Mouse (Mus musculus) midbrain, embryonic 15.5 days (tissue): ENCODE measurements around the gene Mettl23. TPM values are rescaled to one million over a fixed set of nuclear protein-coding genes. Genes with fewer than 3 reads are reported as not detected.
A peak's percentile ranks its signal among the peaks of the same experiment; 100 is the strongest.

ENCODE experiments used
- ATAC-seq: fragments of 200-750 bp; cut with Nextera tagmentation; replicated peaks from 2 replicates; pipeline ENCODE4 v1.8.0; 2017; ENCODE audit warnings: moderate TSS enrichment
- H3K27ac ChIP-seq: fragments of 300-500 bp; sonication (generic); 2 replicates; pipeline ENCODE4 v1.5.1; 2015; ENCODE audit warnings: mild to moderate bottlenecking, inconsistent platforms
- H3K27me3 ChIP-seq: fragments of 300-500 bp; sonication (generic); replicated peaks from 2 replicates; pipeline ENCODE4 v1.6.1; 2015; ENCODE audit warnings: inconsistent platforms
- H3K36me3 ChIP-seq: fragments of 300-500 bp; sonication (generic); replicated peaks from 2 replicates; pipeline ENCODE4 v1.6.1; 2015; ENCODE audit warnings: inconsistent platforms
- H3K4me1 ChIP-seq: fragments of 300-500 bp; sonication (generic); 2 replicates; pipeline ENCODE4 v1.6.1; 2015; ENCODE audit warnings: inconsistent platforms
- H3K4me2 ChIP-seq: fragments of 300-500 bp; sonication (generic); 2 replicates; pipeline ENCODE4 v1.6.1; 2015; ENCODE audit warnings: inconsistent platforms, mild to moderate bottlenecking, moderate library complexity
- H3K4me3 ChIP-seq: fragments of 300-500 bp; sonication (generic); 2 replicates; pipeline ENCODE4 v1.5.1; 2015; ENCODE audit warnings: mild to moderate bottlenecking, inconsistent platforms
- H3K9ac ChIP-seq: fragments of 300-500 bp; sonication (generic); 2 replicates; pipeline ENCODE4 v1.6.1; 2015; ENCODE audit warnings: mild to moderate bottlenecking, inconsistent platforms
- H3K9me3 ChIP-seq: fragments of 300-500 bp; sonication (generic); 2 replicates; pipeline ENCODE4 v1.6.1; 2016; ENCODE audit warnings: inconsistent platforms
- WGBS: fragments of 180-500 bp; shearing (Covaris S2); methylation state at CpG from one replicate; pipeline ENCODE4 v1.1.7; 2015; ENCODE audit warnings: mixed read lengths; 5-methylcytosine and 5-hydroxymethylcytosine counted together
- polyA plus RNA-seq: library from polyadenylated mRNA; unstranded; fragments of >200 nt; fragmentation: Nextera tagmentation; extraction: Ambion mirVana; gene quantifications from 2 replicates; pipeline ENCODE4 v1.2.1, GENCODE M21; 2015

Mettl23 gene
- polyA plus RNA-seq, 1 experiment from 2014 or later, result 64.6 TPM

GRCm38 (mm10) chr11:116852291-116852890, 9.3 kb downstream of the Mettl23 start, which contains the start of gene Mfsd11:
Mfsd11 (plus strand) TSS chr11:116852440.
- WGBS, result under 1% methylated on average over 75 of the region's 91 CpGs
- H3K4me3 ChIP-seq, result peak within 1 kb of the TSS; percentile 71
- peak within 1 kb of the TSS; percentile 97 for H3K27ac ChIP-seq
- H3K9ac ChIP-seq, result peak within 1 kb of the TSS; percentile 76
- peaks cover 18% of the 10 kb centered on the region; the same call in 1 of the 2 replicates for H3K36me3 ChIP-seq
- ATAC-seq, result peak; percentile 57
- peaks cover 43% of the 10 kb centered on the region for H3K4me1 ChIP-seq
- no peaks in the 10 kb centered on the region for H3K27me3 ChIP-seq
- H3K9me3 ChIP-seq, result no peaks in the 10 kb centered on the region
- peak within 1 kb of the TSS; percentile 87 for H3K4me2 ChIP-seq

GRCm38 (mm10) chr11:116852891-116853511, 9.9 kb downstream of the Mettl23 start, which contains the start of gene Srsf2:
Srsf2 (minus strand) TSS chr11:116853094.
- Histone ChIP-seq H3K4me3 (peak within 1 kb of the TSS; percentile 71), H3K9me3 (no peaks in the 10 kb centered on the region), H3K4me1 (peaks cover 39% of the 10 kb centered on the region), H3K4me2 (peak within 1 kb of the TSS; percentile 87), H3K9ac (peak within 1 kb of the TSS; percentile 76), H3K27me3 (no peaks in the 10 kb centered on the region), H3K36me3 (peaks cover 14% of the 10 kb centered on the region; the same call in 1 of the 2 replicates), H3K27ac (peak within 1 kb of the TSS; percentile 97)
- WGBS, result under 1% methylated on average over 68 of the region's 74 CpGs
- peak; percentile 93 for ATAC-seq

- ATAC-seq, result peak; percentile 93
- WGBS, result under 1% methylated on average over 36 of the region's 36 CpGs
- H3K4me1 ChIP-seq, result peaks cover 38% of the 10 kb centered on the region
Observed at GRCm38 (mm10) chr11:116853512-116853928, 10.4 kb downstream of the Mettl23 start.

GRCm38 (mm10) chr11:116854279-116854678, 11.2 kb downstream of the Mettl23 start:
- no peak for ATAC-seq
- H3K36me3 ChIP-seq, result peaks cover 10% of the 10 kb centered on the region; the same call in 1 of the 2 replicates
- peaks cover 36% of the 10 kb centered on the region for H3K4me1 ChIP-seq
- no peaks in the 10 kb centered on the region for H3K9me3 ChIP-seq
- WGBS, result 50% methylated on average over 10 of the region's 10 CpGs
- peak overlapping the region; percentile 69 for H3K9ac ChIP-seq
- no peaks in the 10 kb centered on the region for H3K27me3 ChIP-seq
- peak overlapping the region; percentile 71 for H3K4me3 ChIP-seq
- H3K4me2 ChIP-seq, result peak overlapping the region; percentile 87
- peak overlapping the region; percentile 97; the same call in 1 of the 2 replicates for H3K27ac ChIP-seq

More at GRCm38 (mm10) chr11:116853512-116853928, 10.4 kb downstream of the Mettl23 start:
- Histone ChIP-seq H3K9ac (peak overlapping the region; percentile 69), H3K27me3 (no peaks in the 10 kb centered on the region), H3K4me2 (peak overlapping the region; percentile 87), H3K27ac (peak overlapping the region; percentile 97), H3K36me3 (peaks cover 9% of the 10 kb centered on the region; the same call in 1 of the 2 replicates), H3K9me3 (no peaks in the 10 kb centered on the region), H3K4me3 (peak overlapping the region; percentile 71)

DNA sequence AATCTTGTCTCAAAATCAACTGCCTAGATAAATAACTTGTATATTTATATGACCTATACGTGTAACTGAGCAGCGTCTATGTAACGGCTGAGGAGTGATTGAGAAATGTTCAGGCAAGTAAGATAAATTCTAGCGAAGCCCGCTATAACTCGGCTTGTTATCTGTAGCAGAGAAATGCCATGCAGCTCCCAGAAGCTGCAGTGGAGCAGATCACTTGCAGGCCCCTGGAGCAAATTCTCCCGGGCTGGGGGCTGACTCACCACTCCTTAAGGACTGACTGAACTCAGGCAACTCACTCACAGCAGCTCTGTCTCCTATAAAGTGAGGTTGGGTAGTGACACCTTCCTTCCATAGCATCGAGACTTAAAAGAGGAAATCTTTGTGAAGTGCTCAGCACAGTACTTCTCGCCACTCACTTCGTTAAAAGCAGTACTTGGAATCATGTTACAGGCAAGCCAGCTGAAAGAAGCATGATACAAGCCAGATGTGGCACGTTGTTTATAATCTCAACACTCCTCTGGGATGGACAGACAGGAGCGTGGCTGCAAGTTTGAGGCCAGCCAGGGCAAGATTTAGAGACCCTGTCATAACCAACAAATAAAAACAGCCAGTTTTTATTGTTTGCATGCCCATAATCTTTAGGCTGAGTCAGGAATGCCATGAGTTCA, 14.2 kb downstream of the Mettl23 start:
- no peak overlapping the region for H3K4me3 ChIP-seq
- H3K4me2 ChIP-seq, result no peak overlapping the region
- no peak overlapping the region for H3K27ac ChIP-seq
- peaks cover 16% of the 10 kb centered on the region for H3K4me1 ChIP-seq
- peaks cover 21% of the 10 kb centered on the region for H3K36me3 ChIP-seq
- no peaks in the 10 kb centered on the region for H3K27me3 ChIP-seq
- ATAC-seq, result no peak
- WGBS, result 87% methylated on average over 12 of the region's 12 CpGs
- no peaks in the 10 kb centered on the region for H3K9me3 ChIP-seq
- no peak overlapping the region for H3K9ac ChIP-seq

DNA sequence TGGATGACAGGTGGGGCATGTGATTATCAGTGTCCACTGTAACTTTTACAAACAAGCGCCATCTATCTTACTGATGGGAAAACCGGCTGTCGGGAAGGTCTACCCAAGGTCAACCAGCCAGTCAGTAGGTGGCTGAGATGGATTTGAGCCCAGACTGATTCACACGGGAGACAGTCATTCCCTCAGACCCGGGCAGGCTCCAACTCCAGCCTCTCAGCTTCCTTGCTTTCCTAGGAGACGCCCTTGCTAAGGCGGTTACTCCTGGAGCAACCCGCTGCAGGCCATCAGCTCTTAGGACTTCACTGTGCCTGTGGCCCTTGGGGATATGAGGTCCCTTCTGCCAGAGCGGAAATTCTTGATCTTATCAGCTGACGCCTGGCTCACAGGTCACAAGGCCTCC, 21.4 kb downstream of the Mettl23 start:
- H3K36me3 ChIP-seq, result peaks cover 31% of the 10 kb centered on the region
- no peaks in the 10 kb centered on the region for H3K27me3 ChIP-seq
- no peak overlapping the region for H3K9ac ChIP-seq
- H3K27ac ChIP-seq, result no peak overlapping the region
- 82% methylated on average over 10 of the region's 10 CpGs for WGBS
- ATAC-seq, result no peak
- H3K4me3 ChIP-seq, result no peak overlapping the region
- no peaks in the 10 kb centered on the region for H3K4me1 ChIP-seq
- no peak overlapping the region for H3K4me2 ChIP-seq
- H3K9me3 ChIP-seq, result no peaks in the 10 kb centered on the region

DNA sequence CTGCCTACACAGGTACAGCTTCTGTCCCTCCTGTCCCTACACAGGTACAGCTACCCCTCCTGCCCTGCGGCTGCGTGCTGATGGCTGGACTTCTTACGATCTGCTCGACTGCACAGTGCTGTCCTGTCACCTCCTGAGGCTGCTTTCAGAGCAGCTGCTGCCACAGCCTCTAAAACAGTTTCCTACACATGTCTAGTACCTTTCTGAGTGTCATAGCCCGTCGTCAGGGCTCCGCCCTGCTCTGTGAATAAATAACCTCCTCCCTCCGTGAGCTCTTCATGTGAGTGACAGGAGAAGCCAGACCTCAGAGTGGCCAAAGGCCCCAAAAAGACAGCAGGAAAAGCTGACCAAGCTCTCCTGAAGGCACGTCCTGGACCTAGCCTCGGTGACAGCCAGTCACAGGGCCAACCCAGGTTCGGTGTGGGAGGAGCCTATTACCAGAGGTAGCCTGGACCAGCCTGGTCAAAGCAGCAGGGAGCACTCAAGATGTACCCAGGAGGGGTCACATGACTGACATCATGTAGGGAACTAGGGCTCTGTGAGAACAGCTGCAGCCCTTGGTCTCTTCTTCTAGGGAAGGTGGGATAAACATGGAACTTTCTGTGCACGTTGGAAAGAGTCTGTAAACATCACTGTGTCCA, 23.0 kb downstream of the Mettl23 start:
- Histone ChIP-seq H3K27ac (no peak overlapping the region), H3K9ac (no peak overlapping the region), H3K4me2 (no peak overlapping the region), H3K9me3 (no peaks in the 10 kb centered on the region), H3K4me3 (no peak overlapping the region), H3K4me1 (no peaks in the 10 kb centered on the region), H3K36me3 (peaks cover 27% of the 10 kb centered on the region), H3K27me3 (no peaks in the 10 kb centered on the region)
- no peak for ATAC-seq
- WGBS, result 81% methylated on average over 12 of the region's 12 CpGs

DNA sequence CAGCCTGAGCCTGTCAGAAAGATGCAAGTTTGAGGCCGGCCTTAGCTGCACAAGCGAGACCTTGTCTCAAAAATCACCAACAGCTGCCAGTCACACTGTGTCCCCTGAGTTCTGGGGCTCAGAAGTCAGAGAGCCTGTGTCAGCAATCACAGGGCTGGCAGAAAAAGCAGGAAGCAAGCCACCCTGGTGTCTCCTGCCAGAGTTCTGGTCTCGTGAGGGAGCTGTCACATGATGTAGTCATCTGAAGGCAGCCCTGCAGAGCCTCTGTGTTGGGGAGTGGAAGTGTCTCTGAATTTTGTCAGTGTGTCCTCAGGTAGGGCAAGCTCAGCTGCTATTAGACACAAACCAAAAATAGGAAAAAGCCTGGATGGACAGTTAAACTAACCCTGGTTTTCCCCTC, 25.1 kb downstream of the Mettl23 start:
- Histone ChIP-seq H3K27me3 (no peaks in the 10 kb centered on the region), H3K36me3 (peaks cover 11% of the 10 kb centered on the region), H3K4me1 (no peaks in the 10 kb centered on the region), H3K4me3 (no peak overlapping the region), H3K9ac (no peak overlapping the region), H3K9me3 (no peaks in the 10 kb centered on the region), H3K4me2 (no peak overlapping the region), H3K27ac (no peak overlapping the region)
- WGBS, result 81% methylated on average over 3 of the region's 3 CpGs
- ATAC-seq, result no peak

DNA sequence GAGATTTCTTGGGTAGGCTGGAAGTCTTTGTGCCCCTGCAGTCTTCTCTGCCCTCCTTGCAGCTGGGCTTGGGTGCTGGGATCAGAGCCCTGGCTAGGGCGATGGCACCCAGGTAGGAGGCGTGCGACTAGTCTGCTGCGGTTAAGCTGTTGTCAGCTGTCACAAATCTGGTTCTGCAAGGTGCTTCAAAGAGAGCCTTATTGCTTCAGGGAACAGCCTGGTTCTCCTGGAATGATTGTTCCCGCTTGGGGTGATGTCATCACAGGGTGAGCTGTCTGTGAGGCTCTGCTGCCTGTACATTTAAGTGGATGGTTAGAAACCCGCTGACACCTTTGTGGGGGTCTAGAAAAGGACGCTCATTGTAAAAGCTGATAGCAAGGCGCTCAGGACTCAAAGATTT, 26.1 kb downstream of the Mettl23 start:
- no peak overlapping the region for H3K27ac ChIP-seq
- H3K4me2 ChIP-seq, result no peak overlapping the region
- peaks cover 18% of the 10 kb centered on the region for H3K36me3 ChIP-seq
- H3K4me1 ChIP-seq, result no peaks in the 10 kb centered on the region
- no peak overlapping the region for H3K4me3 ChIP-seq
- no peak overlapping the region for H3K9ac ChIP-seq
- no peaks in the 10 kb centered on the region for H3K27me3 ChIP-seq
- H3K9me3 ChIP-seq, result no peaks in the 10 kb centered on the region
- 93% methylated on average over 8 of the region's 8 CpGs for WGBS
- no peak for ATAC-seq

DNA sequence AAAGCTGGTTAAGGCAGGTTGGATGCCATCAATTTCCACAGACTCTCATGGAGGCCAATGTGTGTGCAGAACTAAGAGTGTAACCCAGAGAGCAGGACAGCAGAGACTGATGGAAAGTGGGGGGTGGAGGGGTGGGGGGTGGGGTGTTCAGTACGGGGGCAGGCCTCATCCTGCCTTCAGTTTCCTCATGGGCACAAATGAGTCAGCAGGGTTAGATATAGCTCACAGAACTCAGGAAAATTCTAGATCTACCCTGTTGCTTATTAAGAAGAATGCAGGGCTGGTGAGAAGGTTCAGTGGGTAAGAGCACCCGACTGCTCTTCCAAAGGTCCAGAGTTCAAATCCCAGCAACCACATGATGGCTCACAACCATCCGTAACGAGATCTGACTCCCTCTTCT, 26.6 kb downstream of the Mettl23 start:
- Histone ChIP-seq H3K27me3 (no peaks in the 10 kb centered on the region), H3K27ac (no peak overlapping the region), H3K4me3 (no peak overlapping the region), H3K9me3 (no peaks in the 10 kb centered on the region), H3K4me2 (no peak overlapping the region), H3K4me1 (no peaks in the 10 kb centered on the region), H3K36me3 (peaks cover 15% of the 10 kb centered on the region), H3K9ac (no peak overlapping the region)
- ATAC-seq, result no peak
- WGBS, result 93% methylated on average over 4 of the region's 4 CpGs

- H3K4me1 ChIP-seq, result no peaks in the 10 kb centered on the region
- H3K9me3 ChIP-seq, result no peaks in the 10 kb centered on the region
- no peak overlapping the region for H3K27ac ChIP-seq
- H3K4me3 ChIP-seq, result no peak overlapping the region
- 94% methylated on average over 9 of the region's 9 CpGs for WGBS
- no peak for ATAC-seq
- H3K4me2 ChIP-seq, result no peak overlapping the region
- peaks cover 7% of the 10 kb centered on the region; the same call in 1 of the 2 replicates for H3K36me3 ChIP-seq
- no peaks in the 10 kb centered on the region for H3K27me3 ChIP-seq
- no peak overlapping the region for H3K9ac ChIP-seq
Observed at GRCm38 (mm10) chr11:116871538-116871937, 28.5 kb downstream of the Mettl23 start.

DNA sequence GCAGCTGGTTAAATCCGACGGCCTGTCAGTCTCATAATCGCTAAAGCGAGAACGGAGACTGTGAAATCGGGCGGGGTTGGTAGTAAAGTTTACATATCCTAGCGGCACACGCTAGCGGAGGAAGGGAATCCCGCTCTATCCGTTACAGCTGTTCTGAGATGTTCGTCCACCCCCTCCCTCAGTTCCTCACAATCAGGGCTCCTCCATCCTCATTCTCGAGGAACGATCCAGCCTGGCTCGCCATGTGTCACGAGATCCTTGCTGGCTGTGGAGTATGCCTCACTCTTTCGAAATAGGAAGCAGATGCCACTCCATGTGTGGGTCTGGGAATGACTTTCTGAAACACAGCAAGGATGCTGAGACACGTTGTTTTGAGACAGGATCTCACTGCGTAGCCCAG, 30.9 kb downstream of the Mettl23 start:
- WGBS, result 92% methylated on average over 20 of the region's 20 CpGs
- Histone ChIP-seq H3K4me1 (no peaks in the 10 kb centered on the region), H3K9me3 (no peaks in the 10 kb centered on the region), H3K36me3 (peaks cover 7% of the 10 kb centered on the region; the same call in 1 of the 2 replicates), H3K4me2 (no peak overlapping the region), H3K9ac (no peak overlapping the region), H3K27me3 (no peaks in the 10 kb centered on the region), H3K27ac (no peak overlapping the region), H3K4me3 (no peak overlapping the region)
- ATAC-seq, result no peak
